Mouse (Mus musculus) bone marrow macrophage, adult 2 months (primary cell): Measurements from ENCODE around the gene 2310030G06Rik.

Experiments used
- CTCF ChIP-seq: IDR thresholded peaks from 2 replicates; pipeline ENCODE4 v1.5.1; 2012; ENCODE audit warnings: low read depth, mild to moderate bottlenecking, low read length, moderate library complexity
- POLR2A ChIP-seq: IDR thresholded peaks from 2 replicates; pipeline ENCODE4 v1.6.1; 2012; ENCODE audit warnings: mild to moderate bottlenecking, low read depth, low read length, borderline replicate concordance

DNA sequence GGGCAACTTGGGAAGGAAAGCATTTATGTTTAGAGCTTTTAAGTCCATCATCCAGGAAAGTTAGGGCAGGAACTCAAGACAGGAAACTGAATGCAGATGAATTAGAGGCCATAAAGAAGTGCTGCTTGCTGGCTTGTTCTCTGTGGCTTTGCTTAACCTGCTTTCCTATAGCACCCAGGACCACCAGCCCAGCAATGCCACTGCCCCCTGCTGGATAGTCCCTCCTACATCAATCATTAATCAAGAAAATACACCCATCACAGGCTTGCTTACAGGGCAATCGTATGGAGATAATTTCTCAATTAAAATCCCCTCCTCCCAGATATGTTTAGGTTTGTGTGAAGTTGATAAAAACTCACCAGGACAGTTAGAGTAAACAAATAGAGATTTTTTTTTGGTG is 17.0 kb upstream of the 2310030G06Rik start:
- TF ChIP-seq POLR2A (no peak), CTCF (no peak)
